In the genomic region with DNA sequence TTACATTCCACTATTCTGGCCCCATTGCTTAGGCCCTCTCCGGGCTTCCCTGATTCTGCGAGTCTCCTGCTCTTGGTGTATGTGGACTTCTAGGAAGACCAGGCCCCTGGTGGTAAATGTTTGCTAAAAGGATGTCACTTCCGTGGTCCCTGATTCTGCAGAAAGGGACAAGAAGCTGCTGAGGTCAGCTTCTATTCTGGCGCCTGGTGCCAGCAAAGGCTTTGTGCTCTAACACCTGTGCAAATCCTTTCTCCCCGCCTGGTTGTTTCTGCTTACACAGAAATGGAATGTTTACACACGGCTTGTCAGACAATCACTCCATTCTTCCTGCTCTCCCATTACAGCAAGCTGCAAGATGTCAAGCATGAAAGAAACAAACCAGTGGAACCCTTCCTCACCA, we compare ENCODE assay signal across 15 mouse cellular contexts.
DNase-seq lines count a peak whose midpoint lies in the region; ATAC-seq and TF ChIP-seq lines count a peak whose summit lies in the region.
"Had no signal": no experiment of that assay in that cellular context is flagged by ENCODE, and none has a peak within 500 bp of the region (broad histone marks: within the 10 kb centered on the region; RNA-seq: fewer than 3 reads in every experiment).

No protein-coding gene starts in this region.

- no peaks in the 10 kb centered on the region for H3K36me3 ChIP-seq in intestine, embryonic 14.5 days (ENCODE audit: control insufficient read depth, insufficient read depth, low read length)
- H3K36me3 ChIP-seq in intestine, postnatal 0 days (ENCODE audit: control insufficient read depth, insufficient read depth): no peaks in the 10 kb centered on the region
- no peaks in the 10 kb centered on the region for H3K36me3 ChIP-seq in midbrain, embryonic 14.5 days (ENCODE audit: control insufficient read depth, insufficient read depth, low read length)
- H3K36me3 ChIP-seq in midbrain, embryonic 16.5 days (ENCODE audit: control insufficient read depth, insufficient read depth, low read length): no peaks in the 10 kb centered on the region
- no peaks in the 10 kb centered on the region for H3K36me3 ChIP-seq in lung, embryonic 16.5 days (ENCODE audit: control insufficient read depth, insufficient read depth, low read length)
- no peaks in the 10 kb centered on the region for H3K36me3 ChIP-seq in stomach, postnatal 0 days (ENCODE audit: control insufficient read depth, insufficient read depth, low read length)
- H3K36me3 ChIP-seq: forebrain, embryonic 15.5 days; limb, embryonic 15.5 days had no signal

- TF ChIP-seq EP300 in stomach, postnatal 0 days (optimal IDR thresholded peaks at IDR 0.05): no peak

- peak overlapping the region; percentile 54 for H3K27ac ChIP-seq in intestine, embryonic 14.5 days (ENCODE audit: low read depth)
- H3K27ac ChIP-seq in intestine, postnatal 0 days (ENCODE audit: low read depth, low read length): no peak overlapping the region
- H3K27ac ChIP-seq in midbrain, embryonic 14.5 days (replicated peaks; ENCODE audit: low read depth, low read length): no peak overlapping the region
- H3K27ac ChIP-seq in midbrain, embryonic 16.5 days (ENCODE audit: low read length): no peak overlapping the region
- H3K27ac ChIP-seq in lung, embryonic 16.5 days (ENCODE audit: low read length): peak overlapping the region; percentile 25; the same call in 1 of the 2 replicates
- peak overlapping the region; percentile 24; the same call in 1 of the 2 replicates for H3K27ac ChIP-seq in stomach, postnatal 0 days (replicated peaks)
- H3K27ac ChIP-seq: forebrain, embryonic 15.5 days; gastrocnemius, adult 2 months; heart, adult 2 months; limb, embryonic 15.5 days had no signal

- WGBS in intestine, embryonic 14.5 days: 28% methylated on average over 6 of the region's 6 CpGs
- WGBS in intestine, postnatal 0 days: 28% methylated on average over 6 of the region's 6 CpGs
- 41% methylated on average over 6 of the region's 6 CpGs for WGBS in midbrain, embryonic 14.5 days
- WGBS in midbrain, embryonic 16.5 days: 46% methylated on average over 6 of the region's 6 CpGs
- WGBS in lung, embryonic 16.5 days: 30% methylated on average over 6 of the region's 6 CpGs
- 25% methylated on average over 6 of the region's 6 CpGs for WGBS in stomach, postnatal 0 days

- TF ChIP-seq CTCF in intestine, postnatal 0 days (IDR thresholded peaks at IDR 0.05; ENCODE audit: low read depth): no peak
- TF ChIP-seq CTCF in stomach, postnatal 0 days (IDR thresholded peaks at IDR 0.05; ENCODE audit: low read depth): no peak

- no peaks in the 10 kb centered on the region for H3K27me3 ChIP-seq in intestine, embryonic 14.5 days (replicated peaks; ENCODE audit: control insufficient read depth, insufficient read depth, low read length)
- no peaks in the 10 kb centered on the region for H3K27me3 ChIP-seq in intestine, postnatal 0 days (replicated peaks; ENCODE audit: control insufficient read depth, insufficient read depth, low read length)
- no peaks in the 10 kb centered on the region for H3K27me3 ChIP-seq in midbrain, embryonic 14.5 days (ENCODE audit: control insufficient read depth, insufficient read depth, low read length)
- no peaks in the 10 kb centered on the region for H3K27me3 ChIP-seq in midbrain, embryonic 16.5 days (ENCODE audit: control insufficient read depth, insufficient read depth, low read depth, low read length)
- H3K27me3 ChIP-seq in lung, embryonic 16.5 days (ENCODE audit: control insufficient read depth, insufficient read depth, low read depth, low read length): no peaks in the 10 kb centered on the region
- H3K27me3 ChIP-seq in stomach, postnatal 0 days (ENCODE audit: control insufficient read depth, insufficient read depth, low read length): no peaks in the 10 kb centered on the region
- H3K27me3 ChIP-seq: forebrain, embryonic 15.5 days; limb, embryonic 15.5 days had no signal

- DNase-seq in intestine, embryonic 14.5 days (ENCODE audit: low spot score): peak; percentile 58
- DNase-seq in midbrain, embryonic 14.5 days: peak; percentile 18
- peak; percentile 76 for DNase-seq in stomach, postnatal 0 days (ENCODE audit: low spot score)
- no peak for DNase-seq in liver
- DNase-seq in heart, postnatal 4 days: no peak
- DNase-seq: adrenal gland, postnatal 25 days; B cell, adult 2 months; cerebellum, postnatal 14 days; gastrocnemius, adult 2 months; heart, adult 2 months had no signal

- no peaks in the 10 kb centered on the region for H3K9me3 ChIP-seq in intestine, embryonic 14.5 days (ENCODE audit: control insufficient read depth, low read length)
- no peaks in the 10 kb centered on the region for H3K9me3 ChIP-seq in intestine, postnatal 0 days (ENCODE audit: control insufficient read depth)
- H3K9me3 ChIP-seq in midbrain, embryonic 14.5 days (ENCODE audit: control insufficient read depth, low read length): no peaks in the 10 kb centered on the region
- no peaks in the 10 kb centered on the region for H3K9me3 ChIP-seq in midbrain, embryonic 16.5 days (replicated peaks; ENCODE audit: control insufficient read depth, low read length, poor library complexity, severe bottlenecking)
- H3K9me3 ChIP-seq in lung, embryonic 16.5 days (ENCODE audit: control insufficient read depth, low read length): no peaks in the 10 kb centered on the region
- no peaks in the 10 kb centered on the region for H3K9me3 ChIP-seq in stomach, postnatal 0 days (ENCODE audit: control insufficient read depth, low read length)
- H3K9me3 ChIP-seq: forebrain, embryonic 15.5 days; limb, embryonic 15.5 days had no signal

- no peak overlapping the region for H3K9ac ChIP-seq in intestine, embryonic 14.5 days (ENCODE audit: low read length)
- H3K9ac ChIP-seq in intestine, postnatal 0 days (ENCODE audit: low read depth, low read length): no peak overlapping the region
- no peak overlapping the region for H3K9ac ChIP-seq in midbrain, embryonic 14.5 days (replicated peaks; ENCODE audit: low read length)
- H3K9ac ChIP-seq in midbrain, embryonic 16.5 days (ENCODE audit: low read depth, low read length): no peak overlapping the region
- no peak overlapping the region for H3K9ac ChIP-seq in lung, embryonic 16.5 days (ENCODE audit: low read length)
- no peak overlapping the region for H3K9ac ChIP-seq in stomach, postnatal 0 days (ENCODE audit: low read length)
- H3K9ac ChIP-seq: forebrain, embryonic 15.5 days; limb, embryonic 15.5 days had no signal

- no peak overlapping the region for H3K4me2 ChIP-seq in intestine, embryonic 14.5 days (ENCODE audit: low read length)
- H3K4me2 ChIP-seq in intestine, postnatal 0 days (replicated peaks; ENCODE audit: low read depth): no peak overlapping the region
- H3K4me2 ChIP-seq in midbrain, embryonic 14.5 days (ENCODE audit: low read length): no peak overlapping the region
- H3K4me2 ChIP-seq in midbrain, embryonic 16.5 days (ENCODE audit: low read length): no peak overlapping the region
- no peak overlapping the region for H3K4me2 ChIP-seq in lung, embryonic 16.5 days (ENCODE audit: low read depth, low read length)
- no peak overlapping the region for H3K4me2 ChIP-seq in stomach, postnatal 0 days (replicated peaks; ENCODE audit: low read depth)
- H3K4me2 ChIP-seq: forebrain, embryonic 15.5 days; limb, embryonic 15.5 days had no signal

- H3K4me3 ChIP-seq in intestine, embryonic 14.5 days (ENCODE audit: low read depth, low read length): no peak overlapping the region
- no peak overlapping the region for H3K4me3 ChIP-seq in intestine, postnatal 0 days (ENCODE audit: low read depth, low read length)
- H3K4me3 ChIP-seq in midbrain, embryonic 14.5 days (replicated peaks; ENCODE audit: low read depth, low read length): no peak overlapping the region
- H3K4me3 ChIP-seq in midbrain, embryonic 16.5 days (ENCODE audit: low read depth, low read length): no peak overlapping the region
- no peak overlapping the region for H3K4me3 ChIP-seq in lung, embryonic 16.5 days (ENCODE audit: low read length)
- no peak overlapping the region for H3K4me3 ChIP-seq in stomach, postnatal 0 days (ENCODE audit: low read depth, low read length)
- H3K4me3 ChIP-seq: forebrain, embryonic 15.5 days; gastrocnemius, adult 2 months; heart, adult 2 months; limb, embryonic 15.5 days had no signal

- ATAC-seq in intestine, embryonic 14.5 days (replicated peaks; ENCODE audit: low FRiP score, low TSS enrichment, low read depth): no peak
- ATAC-seq in intestine, postnatal 0 days: no peak
- no peak for ATAC-seq in midbrain, embryonic 14.5 days (ENCODE audit: low FRiP score, low TSS enrichment)
- ATAC-seq in midbrain, embryonic 16.5 days: no peak
- peak; percentile 34; the same call in 1 of the 2 replicates for ATAC-seq in lung, embryonic 16.5 days (ENCODE audit: low read depth)
- ATAC-seq in stomach, postnatal 0 days (ENCODE audit: low FRiP score, low TSS enrichment): peak; percentile 87
- ATAC-seq: forebrain, embryonic 15.5 days had no signal

- H3K4me1 ChIP-seq in intestine, embryonic 14.5 days (replicated peaks; ENCODE audit: control insufficient read depth, insufficient read depth, low read length): no peaks in the 10 kb centered on the region
- no peaks in the 10 kb centered on the region for H3K4me1 ChIP-seq in intestine, postnatal 0 days (replicated peaks; ENCODE audit: control insufficient read depth, insufficient read depth, low read length)
- H3K4me1 ChIP-seq in midbrain, embryonic 14.5 days (ENCODE audit: control insufficient read depth, insufficient read depth, low read length): 0 out of 2 replicates have a peak, but pooled peaks cover 5% of the 10 kb centered on the region
- no peaks in the 10 kb centered on the region for H3K4me1 ChIP-seq in midbrain, embryonic 16.5 days (ENCODE audit: control insufficient read depth, insufficient read depth, low read length)
- H3K4me1 ChIP-seq in lung, embryonic 16.5 days (replicated peaks; ENCODE audit: control insufficient read depth, insufficient read depth, low read length): peaks cover 18% of the 10 kb centered on the region
- no peaks in the 10 kb centered on the region for H3K4me1 ChIP-seq in stomach, postnatal 0 days (replicated peaks; ENCODE audit: control insufficient read depth, insufficient read depth)
- H3K4me1 ChIP-seq: limb, embryonic 15.5 days had no signal

Comparison
In these comparisons a context has a peak if more than half of its experiments do, and no peak if none do; other contexts are left out.
1. H3K27ac ChIP-seq: peak in intestine, embryonic 14.5 days (single experiment), lung, embryonic 16.5 days (single experiment) and stomach, postnatal 0 days (single experiment); none in intestine, postnatal 0 days (single experiment), midbrain, embryonic 14.5 days (single experiment) and midbrain, embryonic 16.5 days (single experiment).
2. ATAC-seq: peak in lung, embryonic 16.5 days (single experiment) and stomach, postnatal 0 days (single experiment); none in intestine, embryonic 14.5 days (single experiment), intestine, postnatal 0 days (single experiment), midbrain, embryonic 14.5 days (single experiment) and midbrain, embryonic 16.5 days (single experiment).
3. DNase-seq: peak in intestine, embryonic 14.5 days (single experiment), midbrain, embryonic 14.5 days (single experiment) and stomach, postnatal 0 days (single experiment); none in liver (single experiment) and heart, postnatal 4 days (single experiment).